Mouse (Mus musculus) liver, embryonic 11.5 days (tissue): ENCODE measurements around the gene Diablo. TPM values are rescaled to one million over a fixed set of nuclear protein-coding genes. Genes with fewer than 3 reads are reported as not detected.
"Not testable (repeated sequence)": the region's sequence is repeated elsewhere in the genome, so short reads cannot be mapped to it uniquely, and the experiment has no call there.

Experiments used
- ATAC-seq: fragments of 200-750 bp; cut with Nextera tagmentation; replicated peaks from 2 replicates; pipeline ENCODE4 v1.8.0; 2017; ENCODE audit warnings: moderate number of reproducible peaks, mild to moderate bottlenecking, moderate TSS enrichment, moderate library complexity; ENCODE audit not compliant: low FRiP score
- DNase-seq: peaks from one replicate; pipeline ENCODE4 v3.0.0-alpha.2; 2017; ENCODE audit warnings: low spot score
- H3K27ac ChIP-seq: fragments of 300-500 bp; sonication (generic); 2 replicates; pipeline ENCODE4 v1.5.1; 2014; ENCODE audit warnings: mild to moderate bottlenecking, low read depth, low read length, control low read depth
- H3K27me3 ChIP-seq: fragments of 300-500 bp; sonication (generic); replicated peaks from 2 replicates; pipeline ENCODE4 v1.6.1; 2014; ENCODE audit warnings: low read length, mixed read lengths; ENCODE audit not compliant: control insufficient read depth, insufficient read depth
- H3K36me3 ChIP-seq: fragments of 300-500 bp; sonication (generic); 2 replicates; pipeline ENCODE4 v1.6.1; 2014; ENCODE audit warnings: mild to moderate bottlenecking, low read length, moderate library complexity, mixed read lengths; ENCODE audit not compliant: control insufficient read depth, insufficient read depth
- H3K4me1 ChIP-seq: fragments of 300-500 bp; sonication (generic); replicated peaks from 2 replicates; pipeline ENCODE4 v1.6.1; 2014; ENCODE audit warnings: low read length, mixed read lengths; ENCODE audit not compliant: control insufficient read depth, insufficient read depth
- H3K4me2 ChIP-seq: fragments of 300-500 bp; sonication (generic); 2 replicates; pipeline ENCODE4 v1.6.1; 2014; ENCODE audit warnings: mild to moderate bottlenecking, control low read depth, moderate library complexity
- H3K4me3 ChIP-seq: fragments of 300-500 bp; sonication (generic); 2 replicates; pipeline ENCODE4 v1.5.1; 2014; ENCODE audit warnings: low read depth, low read length, control low read depth
- H3K9ac ChIP-seq: fragments of 300-500 bp; sonication (generic); 2 replicates; pipeline ENCODE4 v1.6.1; 2014; ENCODE audit warnings: low read depth, low read length, control low read depth
- H3K9me3 ChIP-seq: fragments of 300-500 bp; sonication (generic); 2 replicates; pipeline ENCODE4 v1.6.1; 2016; ENCODE audit warnings: low read length, inconsistent platforms, mixed read lengths; ENCODE audit not compliant: control insufficient read depth
- WGBS: fragments of 180-500 bp; shearing (Covaris S2); extraction: QIAGEN DNeasy Blood & Tissue Kit; methylation state at CpG from one replicate; pipeline ENCODE4 v1.1.7; 2014; 5-methylcytosine and 5-hydroxymethylcytosine counted together
- polyA plus RNA-seq: library from polyadenylated mRNA; unstranded; fragments of >200 nt; fragmentation: Nextera tagmentation; extraction: Ambion mirVana; gene quantifications from 2 replicates; pipeline ENCODE4 v1.2.1, GENCODE M21; 2014

Gene Diablo
- polyA plus RNA-seq, 1 experiment from 2014 or later = 101 TPM

DNA sequence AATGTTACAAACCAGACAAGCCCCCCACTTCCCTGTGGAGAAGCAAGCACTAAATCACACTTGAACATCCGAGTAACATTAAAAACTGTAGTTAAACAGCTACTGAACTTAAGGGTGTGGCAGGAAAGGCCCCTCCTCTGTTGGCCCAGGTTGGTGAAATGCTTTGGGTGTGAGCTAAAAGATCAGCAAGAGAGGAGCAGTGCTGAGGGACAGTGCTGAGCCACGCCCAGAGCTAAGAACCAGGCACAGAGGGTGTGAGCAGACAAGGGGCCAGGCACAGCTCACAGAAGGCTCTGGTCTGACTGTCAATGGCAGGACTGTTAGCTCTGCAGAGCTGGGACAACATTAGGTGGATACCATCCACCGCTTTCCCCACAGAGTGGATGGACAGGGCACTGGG is 11.9 kb downstream of the Diablo start:
- peaks cover 8% of the 10 kb centered on the region; the same call in 1 of the 2 replicates for H3K36me3 ChIP-seq
- H3K27ac ChIP-seq = no peak overlapping the region
- no peak overlapping the region for H3K9ac ChIP-seq
- whole genome bisulfite sequencing = 64% methylated on average over 3 of the region's 3 CpGs
- ATAC-seq = peak; percentile 76
- H3K4me1 ChIP-seq = peaks cover 10% of the 10 kb centered on the region
- DNase-seq = no peak
- H3K4me2 ChIP-seq = no peak overlapping the region
- H3K4me3 ChIP-seq = no peak overlapping the region
- H3K27me3 ChIP-seq = peaks cover 20% of the 10 kb centered on the region
- H3K9me3 ChIP-seq = no peaks in the 10 kb centered on the region

DNA sequence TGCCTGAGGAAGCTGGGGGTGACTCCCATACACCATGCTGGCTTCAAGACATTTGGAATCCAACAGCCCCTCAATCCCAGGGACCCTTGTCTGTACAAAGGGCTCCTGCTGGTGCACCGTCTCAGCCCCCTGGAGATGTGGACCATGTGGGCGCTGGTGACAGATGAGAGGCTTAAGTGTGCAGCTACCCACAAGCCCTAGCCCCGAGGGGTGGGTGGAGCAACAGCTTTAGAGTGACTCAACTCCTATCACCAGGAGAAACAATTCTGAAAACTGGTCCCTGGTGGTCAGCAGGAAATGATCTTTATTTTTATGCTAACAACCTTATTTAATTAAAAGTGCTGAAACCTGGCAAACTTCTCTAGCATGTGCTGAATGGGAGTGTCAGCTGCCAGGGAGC is 12.6 kb downstream of the Diablo start:
- not testable (repeated sequence) for H3K4me2 ChIP-seq, H3K27ac ChIP-seq

GRCm38 (mm10) chr5:123510160-123510559 is 13.8 kb downstream of the Diablo start, which contains the start of gene B3gnt4:
TSS of gene B3gnt4 (plus strand) at chr5:123510460.
- peaks cover 3% of the 10 kb centered on the region; the same call in 1 of the 2 replicates for H3K36me3 ChIP-seq
- no peak for ATAC-seq
- H3K9ac ChIP-seq = no peak within 1 kb of the TSS
- H3K4me3 ChIP-seq = no peak within 1 kb of the TSS
- peaks cover 10% of the 10 kb centered on the region for H3K4me1 ChIP-seq
- no peak within 1 kb of the TSS for H3K4me2 ChIP-seq
- 86% methylated on average over 5 of the region's 5 CpGs for WGBS
- H3K9me3 ChIP-seq = no peaks in the 10 kb centered on the region
- DNase-seq = no peak
- peaks cover 27% of the 10 kb centered on the region for H3K27me3 ChIP-seq
- no peak within 1 kb of the TSS for H3K27ac ChIP-seq

More for the DNA sequence above, 12.6 kb downstream of the Diablo start:
- not testable (repeated sequence) for ATAC-seq, DNase-seq, H3K9ac ChIP-seq, H3K36me3 ChIP-seq, H3K9me3 ChIP-seq, H3K4me3 ChIP-seq
- peaks cover 23% of the 10 kb centered on the region for H3K27me3 ChIP-seq
- H3K4me1 ChIP-seq = peaks cover 10% of the 10 kb centered on the region
- WGBS = 70% methylated on average over 3 of the region's 3 CpGs

DNA sequence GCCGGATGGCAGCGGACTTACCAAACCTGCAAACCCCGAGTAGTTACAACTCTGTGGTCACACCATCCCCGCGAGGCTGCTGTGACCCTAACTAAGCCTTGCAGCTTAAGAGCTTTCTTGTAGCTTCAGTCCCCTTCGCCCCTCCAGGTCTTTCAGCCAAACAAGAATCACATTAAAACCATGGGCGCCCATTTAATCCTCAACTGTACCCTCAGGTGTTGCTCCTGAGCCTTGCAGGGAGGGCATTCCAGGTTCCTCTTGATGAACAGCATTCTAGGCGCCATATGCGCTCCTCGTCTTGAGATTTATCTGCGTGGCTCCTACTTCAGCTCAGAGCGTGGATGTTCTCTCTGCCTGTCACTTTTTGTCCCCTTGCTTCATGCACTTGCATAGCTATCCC is 15.1 kb downstream of the Diablo start:
- H3K4me1 ChIP-seq = peaks cover 10% of the 10 kb centered on the region
- 8% methylated on average over 12 of the region's 12 CpGs for WGBS
- peaks cover 3% of the 10 kb centered on the region; the same call in 1 of the 2 replicates for H3K36me3 ChIP-seq
- H3K4me2 ChIP-seq = peak overlapping the region; percentile 91
- 0 out of 2 replicates have a peak overlapping the region, but pooled peaks have one; percentile 31 for H3K9ac ChIP-seq
- no peak for DNase-seq
- no peak overlapping the region for H3K27ac ChIP-seq
- no peaks in the 10 kb centered on the region for H3K9me3 ChIP-seq
- ATAC-seq = no peak
- peaks cover 27% of the 10 kb centered on the region for H3K27me3 ChIP-seq
- H3K4me3 ChIP-seq = peak overlapping the region; percentile 61

DNA sequence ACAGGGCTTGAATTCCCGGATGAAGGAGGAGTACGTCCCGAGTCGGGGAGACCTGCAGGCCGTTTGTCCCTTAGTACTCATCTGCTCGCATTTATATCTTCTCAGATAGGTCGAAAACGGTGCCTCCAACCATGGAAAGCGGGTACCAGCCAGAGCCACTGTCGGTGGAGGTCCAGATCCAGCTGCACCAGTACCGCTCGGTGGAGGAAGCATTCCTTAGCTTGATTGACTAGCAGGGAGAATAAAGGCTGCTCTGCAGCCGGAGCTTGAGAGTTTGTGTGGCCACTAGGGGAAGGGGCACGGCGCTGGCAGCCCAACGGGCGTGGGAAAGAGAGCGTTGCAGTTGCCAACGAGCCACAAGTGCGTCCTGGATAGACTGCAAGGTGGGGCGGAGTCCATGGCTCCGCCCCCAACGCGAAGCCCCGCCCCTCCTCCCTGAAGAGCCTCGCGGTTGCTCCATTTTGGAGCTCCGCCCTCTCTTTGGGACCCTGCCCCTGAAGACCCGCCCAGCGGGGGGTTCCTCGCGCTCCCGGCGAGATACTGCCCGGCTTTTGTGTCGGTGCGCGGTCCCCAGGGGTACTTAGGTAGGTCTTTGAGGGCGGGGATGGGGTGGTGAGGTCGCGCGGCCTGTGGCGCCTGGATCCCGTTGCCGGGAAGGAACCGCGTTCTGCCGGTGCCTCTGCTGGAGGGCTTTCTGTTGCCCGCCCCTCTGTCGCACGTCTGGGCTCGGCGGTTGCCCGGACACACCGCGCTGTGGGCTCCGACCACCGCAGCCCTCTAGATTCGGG is 15.8 kb downstream of the Diablo start:
- DNase-seq = peak; percentile 85
- 2% methylated on average over 59 of the region's 59 CpGs for WGBS
- Histone ChIP-seq H3K36me3 (peaks cover 3% of the 10 kb centered on the region; the same call in 1 of the 2 replicates), H3K9ac (peak overlapping the region; percentile 44; the same call in 1 of the 2 replicates), H3K4me2 (peak overlapping the region; percentile 91), H3K4me3 (peak overlapping the region; percentile 61), H3K27me3 (peaks cover 27% of the 10 kb centered on the region), H3K9me3 (no peaks in the 10 kb centered on the region), H3K27ac (no peak overlapping the region), H3K4me1 (peaks cover 10% of the 10 kb centered on the region)
- ATAC-seq = peak; percentile 90

DNA sequence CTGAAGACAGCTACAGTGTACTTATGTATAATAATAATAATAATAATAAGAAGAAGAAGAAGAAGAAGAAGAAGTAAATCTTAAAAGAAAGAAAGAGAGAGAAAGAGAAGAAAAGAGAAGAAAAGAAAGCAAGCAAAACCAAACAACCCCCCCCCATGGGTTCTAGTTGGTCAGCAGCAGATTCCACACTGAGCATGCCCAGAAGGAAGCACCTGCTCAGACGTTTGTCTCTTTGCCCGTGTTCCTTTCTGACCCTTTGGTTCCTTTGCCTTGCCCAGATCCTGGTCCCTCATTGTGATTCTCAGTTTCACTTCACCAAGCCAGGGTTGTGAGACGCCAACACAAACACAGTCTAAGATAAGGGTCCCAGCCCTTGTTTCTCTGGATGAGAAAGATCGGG is 22.0 kb downstream of the Diablo start:
- no peak for ATAC-seq
- H3K27ac ChIP-seq = no peak overlapping the region
- no peaks in the 10 kb centered on the region for H3K9me3 ChIP-seq
- peaks cover 14% of the 10 kb centered on the region for H3K27me3 ChIP-seq
- WGBS = 56% methylated on average over 4 of the region's 4 CpGs
- no peak for DNase-seq
- H3K4me3 ChIP-seq = no peak overlapping the region
- no peak overlapping the region for H3K4me2 ChIP-seq
- no peak overlapping the region for H3K9ac ChIP-seq
- no peaks in the 10 kb centered on the region for H3K36me3 ChIP-seq
- H3K4me1 ChIP-seq = peaks cover 6% of the 10 kb centered on the region

DNA sequence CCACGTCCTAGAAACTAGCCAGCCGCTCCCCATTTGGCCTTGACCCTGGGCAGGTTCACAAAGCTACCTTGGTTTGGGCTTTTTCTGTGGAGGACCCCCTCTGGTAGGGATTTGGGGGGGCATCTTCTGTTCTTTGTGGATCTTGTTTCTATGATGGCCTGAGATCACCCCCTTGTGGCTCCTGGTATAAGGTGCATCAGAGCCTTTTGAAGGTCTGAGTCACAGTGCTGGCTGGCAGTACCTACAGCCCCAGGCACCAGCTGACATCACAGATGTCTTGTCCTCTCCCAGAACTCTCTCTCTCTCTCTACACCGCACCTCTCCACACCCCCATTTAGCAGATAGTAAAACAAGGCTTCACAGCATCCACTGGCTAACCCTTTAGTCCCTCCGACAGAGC is 24.3 kb downstream of the Diablo start:
- DNase-seq = no peak
- Histone ChIP-seq H3K36me3 (no peaks in the 10 kb centered on the region), H3K4me3 (no peak overlapping the region), H3K4me2 (no peak overlapping the region), H3K4me1 (peaks cover 6% of the 10 kb centered on the region), H3K9me3 (no peaks in the 10 kb centered on the region), H3K27ac (no peak overlapping the region), H3K9ac (no peak overlapping the region), H3K27me3 (peaks cover 7% of the 10 kb centered on the region)
- 40% methylated on average over 4 of the region's 4 CpGs for WGBS
- no peak for ATAC-seq

- peaks cover 4% of the 10 kb centered on the region; the same call in 1 of the 2 replicates for H3K4me1 ChIP-seq
- WGBS = 62% methylated on average over 9 of the region's 9 CpGs
- DNase-seq = no peak
These were observed 34.0 kb downstream of the Diablo start for GRCm38 (mm10) chr5:123489935-123490334.

More at GRCm38 (mm10) chr5:123489935-123490334, 34.0 kb downstream of the Diablo start:
- Histone ChIP-seq H3K4me3 (no peak overlapping the region), H3K9me3 (no peaks in the 10 kb centered on the region), H3K36me3 (no peaks in the 10 kb centered on the region), H3K4me2 (no peak overlapping the region), H3K9ac (no peak overlapping the region), H3K27ac (no peak overlapping the region), H3K27me3 (peaks cover 6% of the 10 kb centered on the region; the same call in 1 of the 2 replicates)
- no peak for ATAC-seq
